In the genomic region with DNA sequence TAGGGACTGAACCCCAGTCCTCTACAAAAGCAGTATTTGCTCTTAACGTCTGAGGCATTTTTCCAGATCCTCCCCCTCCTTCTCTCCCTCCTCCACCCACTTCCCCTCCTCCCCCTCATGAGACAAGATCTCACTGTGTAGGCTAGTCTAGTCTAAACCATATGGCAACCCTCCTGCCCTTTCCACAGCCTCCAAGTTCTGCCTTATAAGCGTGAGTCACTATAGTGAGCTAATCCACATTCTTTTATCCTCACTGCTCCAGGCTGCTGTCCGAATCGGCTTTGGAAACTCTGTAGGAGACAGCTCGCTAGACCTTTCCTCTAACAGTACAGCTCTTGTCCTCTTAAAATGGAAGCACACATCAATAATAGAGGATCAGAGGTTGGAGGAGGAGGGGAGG, we compare ENCODE assay signal across 18 mouse cellular contexts. TPM values are rescaled to one million over a fixed set of nuclear protein-coding genes. Genes with fewer than 3 reads are reported as not detected.
DNase-seq lines count a peak whose midpoint lies in the region; ATAC-seq and TF ChIP-seq lines count a peak whose summit lies in the region.
"Had no signal": no experiment of that assay in that cellular context is flagged by ENCODE, and none has a peak within 500 bp of the region (broad histone marks: within the 10 kb centered on the region; RNA-seq: fewer than 3 reads in every experiment).

No protein-coding gene starts in this region.

- no peaks in the 10 kb centered on the region for H3K9me3 ChIP-seq in embryonic facial prominence, embryonic 11.5 days (replicated peaks; ENCODE audit: control insufficient read depth, low read length)
- H3K9me3 ChIP-seq in embryonic facial prominence, embryonic 10.5 days, result no peaks in the 10 kb centered on the region
- no peaks in the 10 kb centered on the region for H3K9me3 ChIP-seq in lung, postnatal 0 days (ENCODE audit: low read length)
- H3K9me3 ChIP-seq in stomach, postnatal 0 days (ENCODE audit: control insufficient read depth, low read length), result no peaks in the 10 kb centered on the region
- H3K9me3 ChIP-seq: heart, embryonic 13.5 days; hindbrain, embryonic 12.5 days; lung, embryonic 15.5 days; neural tube, embryonic 15.5 days had no signal

- TF ChIP-seq EP300 in lung, postnatal 0 days (IDR thresholded peaks at IDR 0.05), result no peak
- no peak for TF ChIP-seq EP300 in stomach, postnatal 0 days (optimal IDR thresholded peaks at IDR 0.05)

- no peaks in the 10 kb centered on the region; the same call in 1 of the 2 replicates for H3K27me3 ChIP-seq in embryonic facial prominence, embryonic 11.5 days (ENCODE audit: control insufficient read depth, insufficient read depth, low read length)
- peaks cover 26% of the 10 kb centered on the region for H3K27me3 ChIP-seq in embryonic facial prominence, embryonic 10.5 days (replicated peaks; ENCODE audit: low read depth, poor library complexity, severe bottlenecking)
- H3K27me3 ChIP-seq in lung, postnatal 0 days (replicated peaks; ENCODE audit: insufficient read depth, low read length), result no peaks in the 10 kb centered on the region
- H3K27me3 ChIP-seq in Patski, result peaks cover 17% of the 10 kb centered on the region
- H3K27me3 ChIP-seq in stomach, postnatal 0 days (ENCODE audit: control insufficient read depth, insufficient read depth, low read length), result no peaks in the 10 kb centered on the region

- H3K36me3 ChIP-seq in embryonic facial prominence, embryonic 11.5 days (replicated peaks; ENCODE audit: control insufficient read depth, insufficient read depth, low read depth, low read length), result no peaks in the 10 kb centered on the region
- H3K36me3 ChIP-seq in embryonic facial prominence, embryonic 10.5 days (replicated peaks), result no peaks in the 10 kb centered on the region
- H3K36me3 ChIP-seq in lung, postnatal 0 days (ENCODE audit: insufficient read depth, low read length), result no peaks in the 10 kb centered on the region
- H3K36me3 ChIP-seq in stomach, postnatal 0 days (ENCODE audit: control insufficient read depth, insufficient read depth, low read length), result no peaks in the 10 kb centered on the region
- H3K36me3 ChIP-seq: heart, embryonic 13.5 days; hindbrain, embryonic 12.5 days; lung, embryonic 15.5 days; neural tube, embryonic 15.5 days had no signal

- no peak for TF ChIP-seq POLR2A in lung, adult 2 months (IDR thresholded peaks at IDR 0.05; ENCODE audit: borderline replicate concordance, extremely low read depth, low read depth, low read length)

- no peak overlapping the region for H3K9ac ChIP-seq in embryonic facial prominence, embryonic 11.5 days (replicated peaks; ENCODE audit: low read length)
- H3K9ac ChIP-seq in lung, postnatal 0 days (replicated peaks; ENCODE audit: low read depth), result no peak overlapping the region
- no peak overlapping the region for H3K9ac ChIP-seq in stomach, postnatal 0 days (ENCODE audit: low read length)
- H3K9ac ChIP-seq: heart, embryonic 13.5 days; hindbrain, embryonic 12.5 days; lung, embryonic 15.5 days; neural tube, embryonic 15.5 days had no signal

- 24% methylated on average over 5 of the region's 5 CpGs for WGBS in embryonic facial prominence, embryonic 11.5 days
- 25% methylated on average over 5 of the region's 5 CpGs for WGBS in embryonic facial prominence, embryonic 10.5 days
- WGBS in lung, postnatal 0 days, result 41% methylated on average over 5 of the region's 5 CpGs
- 39% methylated on average over 5 of the region's 5 CpGs for WGBS in lung, adult 2 months
- 20% methylated on average over 5 of the region's 5 CpGs for WGBS in stomach, postnatal 0 days

- DNase-seq in embryonic facial prominence, embryonic 11.5 days (ENCODE audit: low spot score), result peak; percentile 31
- no peak for DNase-seq in embryonic facial prominence, embryonic 10.5 days (ENCODE audit: low spot score)
- peak; percentile 27 for DNase-seq in lung, postnatal 0 days (ENCODE audit: low spot score)
- no peak for DNase-seq in lung, adult 2 months
- DNase-seq in Patski (ENCODE audit: low read depth, low spot score), result peak; percentile 17
- DNase-seq in stomach, postnatal 0 days (ENCODE audit: low spot score), result no peak
- DNase-seq in cerebellum, postnatal 14 days, result no peak
- DNase-seq: cerebellum, adult 18-20 months; gastrocnemius, postnatal 36 days; kidney, adult 18-20 months; kidney, postnatal 36 days; thymus, postnatal 25 days had no signal

- TF ChIP-seq CTCF in lung, postnatal 0 days (IDR thresholded peaks at IDR 0.05), result no peak
- no peak for TF ChIP-seq CTCF in lung, adult 2 months (IDR thresholded peaks at IDR 0.05; ENCODE audit: insufficient read depth, low read length)
- TF ChIP-seq CTCF in Patski (IDR thresholded peaks at IDR 0.05), result no peak
- TF ChIP-seq CTCF in stomach, postnatal 0 days (IDR thresholded peaks at IDR 0.05; ENCODE audit: low read depth), result no peak

- H3K4me3 ChIP-seq in embryonic facial prominence, embryonic 11.5 days (ENCODE audit: low read depth, low read length), result no peak overlapping the region
- no peak overlapping the region for H3K4me3 ChIP-seq in embryonic facial prominence, embryonic 10.5 days
- H3K4me3 ChIP-seq in lung, postnatal 0 days (ENCODE audit: low read depth, low read length), result no peak overlapping the region
- H3K4me3 ChIP-seq in lung, adult 2 months (replicated peaks; ENCODE audit: extremely low read depth, low read depth, low read length), result no peak overlapping the region
- no peak overlapping the region for H3K4me3 ChIP-seq in stomach, postnatal 0 days (ENCODE audit: low read depth, low read length)
- H3K4me3 ChIP-seq: erythroblast, embryonic 14.5 days; heart, embryonic 13.5 days; hindbrain, embryonic 12.5 days; lung, embryonic 15.5 days; neural tube, embryonic 15.5 days had no signal

- CTCF ChIA-PET in Patski (lab: Charles Lee), result interaction anchor here (0.8 to 1.4 kb wide), 4 partner anchors 19 to 87 kb away, joined by 3 read pairs; no protein-coding TSS in a partner anchor

- no peaks in the 10 kb centered on the region for H3K4me1 ChIP-seq in embryonic facial prominence, embryonic 11.5 days (ENCODE audit: control insufficient read depth, insufficient read depth, low read length)
- peaks cover 15% of the 10 kb centered on the region for H3K4me1 ChIP-seq in embryonic facial prominence, embryonic 10.5 days
- H3K4me1 ChIP-seq in lung, postnatal 0 days (ENCODE audit: insufficient read depth, low read depth, low read length), result no peaks in the 10 kb centered on the region
- no peaks in the 10 kb centered on the region for H3K4me1 ChIP-seq in lung, adult 2 months (ENCODE audit: control insufficient read depth, insufficient read depth, low read length)
- H3K4me1 ChIP-seq in stomach, postnatal 0 days (replicated peaks; ENCODE audit: control insufficient read depth, insufficient read depth), result no peaks in the 10 kb centered on the region
- H3K4me1 ChIP-seq: lung, embryonic 15.5 days had no signal

- H3K4me2 ChIP-seq in embryonic facial prominence, embryonic 11.5 days (ENCODE audit: low read depth, low read length), result no peak overlapping the region
- H3K4me2 ChIP-seq in lung, postnatal 0 days (replicated peaks; ENCODE audit: low read depth, low read length), result no peak overlapping the region
- H3K4me2 ChIP-seq in stomach, postnatal 0 days (replicated peaks; ENCODE audit: low read depth), result no peak overlapping the region
- H3K4me2 ChIP-seq: heart, embryonic 13.5 days; hindbrain, embryonic 12.5 days; liver, embryonic 11.5 days; lung, embryonic 15.5 days; neural tube, embryonic 15.5 days had no signal

- in situ Hi-C loops in Patski (cut with MboI; ENCODE audit: low pct_unique_long_range_greater_than_20kb), result no loop called here

- no peak overlapping the region for H3K27ac ChIP-seq in embryonic facial prominence, embryonic 11.5 days (replicated peaks; ENCODE audit: low read depth, low read length)
- no peak overlapping the region for H3K27ac ChIP-seq in embryonic facial prominence, embryonic 10.5 days (replicated peaks)
- H3K27ac ChIP-seq in lung, postnatal 0 days (ENCODE audit: low read length), result no peak overlapping the region
- H3K27ac ChIP-seq in stomach, postnatal 0 days (replicated peaks), result no peak overlapping the region
- H3K27ac ChIP-seq: heart, embryonic 13.5 days; hindbrain, embryonic 12.5 days; lung, embryonic 15.5 days; neural tube, embryonic 15.5 days had no signal

- POLR2A ChIA-PET in Patski (lab: Charles Lee), result interaction anchor here (0.7 to 1.0 kb wide), 3 partner anchors 8 to 164 kb away, joined by 3 to 5 read pairs (median 4); no protein-coding TSS in a partner anchor

- ATAC-seq in embryonic facial prominence, embryonic 11.5 days (replicated peaks; ENCODE audit: insufficient number of reproducible peaks, low FRiP score, low TSS enrichment, low read depth), result no peak
- ATAC-seq in lung, postnatal 0 days, result peak; percentile 49; the same call in 1 of the 2 replicates
- ATAC-seq in Patski, result peak; percentile 51
- ATAC-seq in stomach, postnatal 0 days (ENCODE audit: low FRiP score, low TSS enrichment), result peak; percentile 60; the same call in 1 of the 2 replicates

RNA-seq across cellular contexts. Expression of a gene that starts 7.0 kb away (rescaled TPM):
- 5.6 and 6.9 TPM in 2 replicates for polyA plus RNA-seq in embryonic facial prominence, embryonic 11.5 days (2014; fragmentation: Nextera tagmentation; extraction: Ambion mirVana)
- 5.4 and 5.6 TPM in 2 replicates for polyA plus RNA-seq in embryonic facial prominence, embryonic 10.5 days (2016; fragmentation: Nextera tagmentation; extraction: Ambion mirVana)
- polyA plus RNA-seq in lung, postnatal 0 days (2015; fragmentation: Nextera tagmentation; extraction: Ambion mirVana), result 1.2 and 1.3 TPM in 2 replicates
- 0.80 and 0.86 TPM in 2 replicates for polyA plus RNA-seq in lung, adult 2 months (2012; rRNA removed)
- 4.9 TPM for polyA plus RNA-seq in Patski (2021)
- polyA plus RNA-seq in stomach, postnatal 0 days (2015; fragmentation: Nextera tagmentation; extraction: Ambion mirVana), result 0.91 and 1.2 TPM in 2 replicates

RNA-seq across cellular contexts. Expression of a gene that starts 27.6 kb away (rescaled TPM):
- polyA plus RNA-seq in embryonic facial prominence, embryonic 11.5 days (2014; fragmentation: Nextera tagmentation; extraction: Ambion mirVana), result 4.9 and 10.2 TPM in 2 replicates
- 0.80 and 1.3 TPM in 2 replicates for polyA plus RNA-seq in embryonic facial prominence, embryonic 10.5 days (2016; fragmentation: Nextera tagmentation; extraction: Ambion mirVana)
- polyA plus RNA-seq in lung, postnatal 0 days (2015; fragmentation: Nextera tagmentation; extraction: Ambion mirVana), result 12.6 and 18.0 TPM in 2 replicates
- polyA plus RNA-seq in lung, adult 2 months (2012; rRNA removed), result 1.2 and 1,963 TPM in 2 replicates
- polyA plus RNA-seq in Patski (2021), result 0.12 TPM
- 23.1 and 27.2 TPM in 2 replicates for polyA plus RNA-seq in stomach, postnatal 0 days (2015; fragmentation: Nextera tagmentation; extraction: Ambion mirVana)

Comparison
In these comparisons a context has a peak if more than half of its experiments do, and no peak if none do; other contexts are left out.
1. DNase-seq: peak in embryonic facial prominence, embryonic 11.5 days (single experiment), lung, postnatal 0 days (single experiment) and Patski (single experiment); none in embryonic facial prominence, embryonic 10.5 days (single experiment), lung, adult 2 months (single experiment), stomach, postnatal 0 days (single experiment) and cerebellum, postnatal 14 days (0 of 2).